Mouse (Mus musculus) right cerebral cortex, postnatal 36 days (tissue): ENCODE results near the gene Snx5.

Experiments used
- DNase-seq, 2 experiments: peaks; one replicate each; pipeline ENCODE4 v3.0.0; 2022; ENCODE audit warnings: low spot score in 2 of 2, mixed read lengths in 1 of 2

Gene Snx5

DNA sequence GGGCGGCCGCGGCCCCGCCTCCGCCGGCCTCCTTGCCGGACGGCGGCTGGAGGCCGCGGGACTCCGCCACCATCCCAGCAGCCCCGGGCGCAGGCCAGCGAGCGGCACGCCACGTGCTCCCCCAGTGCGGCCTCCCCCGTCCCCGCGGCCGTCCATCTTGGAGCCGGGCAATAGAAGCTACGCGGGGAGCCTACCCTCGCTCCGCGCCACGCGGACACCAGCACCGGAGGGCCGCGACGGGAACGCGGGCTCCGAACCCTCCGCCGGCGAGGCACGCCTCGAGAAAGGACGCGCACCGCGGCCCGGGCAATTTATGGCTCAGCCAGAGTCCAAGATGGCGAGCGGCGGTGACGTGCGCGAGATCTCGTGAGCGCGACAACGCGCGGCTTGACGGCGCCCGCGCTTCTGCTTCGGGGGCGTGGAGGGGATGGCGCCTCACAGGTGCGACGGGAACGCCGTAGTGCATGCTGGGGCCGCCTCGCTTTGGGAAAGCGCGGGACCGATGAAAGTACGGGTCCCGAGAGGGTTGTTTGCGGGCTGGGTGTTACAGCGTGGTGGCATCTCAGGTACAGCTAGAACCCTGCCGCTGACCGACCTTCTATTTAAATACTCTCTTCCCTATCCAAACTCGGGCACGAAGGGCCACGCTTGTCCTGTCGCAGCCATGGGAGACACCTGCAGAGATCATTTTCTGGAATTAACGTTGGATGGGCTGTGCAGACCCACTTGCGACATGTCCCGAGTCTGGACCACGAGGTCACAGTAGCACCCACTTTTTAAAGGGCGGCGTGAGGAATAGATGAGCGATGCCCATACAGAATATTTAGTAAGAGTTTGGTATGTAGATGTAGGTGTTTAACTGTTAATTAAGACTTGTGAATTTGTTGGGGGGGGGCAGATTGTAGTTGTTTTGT, at the start of gene Snx5, which contains the start of gene Mgme1:
Gene Snx5 (minus strand): TSS at position 400 of the 914 bp plus-strand sequence.
Gene Mgme1 (plus strand): TSS at position 157 of the 914 bp plus-strand sequence.
- DNase-seq, result peak; percentile 92 to 94

DNA sequence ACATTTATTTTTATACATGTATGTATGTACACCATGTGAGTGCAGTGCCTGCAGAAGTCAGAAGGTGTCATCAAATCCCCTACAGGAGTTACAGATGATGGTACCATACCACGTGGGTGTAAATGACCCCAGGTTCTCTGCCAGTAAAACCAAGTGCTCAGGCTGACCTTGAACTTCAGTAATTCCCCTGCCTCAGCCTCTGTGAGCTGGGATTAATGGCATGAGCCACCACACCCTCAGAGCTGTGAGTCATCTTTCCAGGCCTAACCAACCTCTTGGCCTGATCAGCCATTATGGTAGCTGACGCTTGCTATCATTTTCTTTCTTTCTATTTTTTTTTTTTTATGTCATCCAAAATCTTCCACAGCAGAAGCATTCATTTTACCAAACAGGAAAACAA, 40.7 kb upstream of the Snx5 start:
- DNase-seq, result no peak

DNA sequence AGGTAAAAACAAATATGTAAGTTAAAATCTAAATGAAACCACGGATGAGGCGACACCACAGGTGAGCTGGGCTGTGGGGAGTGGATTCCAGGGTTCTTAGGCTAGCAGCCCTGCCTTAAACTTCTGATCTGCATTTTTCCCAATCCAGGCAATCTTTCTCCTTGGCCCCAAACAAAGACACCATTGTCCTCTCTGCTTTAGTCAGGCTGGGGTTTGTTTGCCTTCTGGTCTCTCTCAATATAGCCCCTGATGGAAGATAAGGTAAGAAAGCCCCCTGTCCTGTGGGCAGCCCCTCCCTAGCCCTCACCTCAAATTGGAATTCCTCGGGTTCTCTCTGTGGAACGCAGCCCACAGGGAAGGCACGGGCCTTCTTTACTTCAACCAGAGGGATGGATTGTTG, 39.6 kb upstream of the Snx5 start:
- DNase-seq, result no peak

DNA sequence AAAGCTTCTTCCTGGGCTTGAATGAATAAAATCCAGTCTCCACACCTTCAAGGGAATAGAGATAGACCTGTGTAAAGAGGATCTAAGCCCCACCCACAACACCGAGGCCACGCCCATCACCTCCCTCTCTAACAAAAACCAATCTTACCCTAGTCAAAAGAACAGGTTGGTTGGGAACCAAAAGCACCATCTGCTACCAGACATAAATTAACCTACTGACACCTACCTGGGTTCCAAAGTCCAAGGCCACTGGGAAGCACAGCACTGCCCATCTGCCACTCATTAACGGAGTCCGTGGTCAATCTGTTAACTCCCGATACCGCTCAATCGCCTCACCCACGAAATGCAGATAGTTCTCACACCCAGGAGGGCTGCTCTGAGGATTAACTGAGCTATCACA, 37.9 kb upstream of the Snx5 start:
- DNase-seq, result no peak

DNA sequence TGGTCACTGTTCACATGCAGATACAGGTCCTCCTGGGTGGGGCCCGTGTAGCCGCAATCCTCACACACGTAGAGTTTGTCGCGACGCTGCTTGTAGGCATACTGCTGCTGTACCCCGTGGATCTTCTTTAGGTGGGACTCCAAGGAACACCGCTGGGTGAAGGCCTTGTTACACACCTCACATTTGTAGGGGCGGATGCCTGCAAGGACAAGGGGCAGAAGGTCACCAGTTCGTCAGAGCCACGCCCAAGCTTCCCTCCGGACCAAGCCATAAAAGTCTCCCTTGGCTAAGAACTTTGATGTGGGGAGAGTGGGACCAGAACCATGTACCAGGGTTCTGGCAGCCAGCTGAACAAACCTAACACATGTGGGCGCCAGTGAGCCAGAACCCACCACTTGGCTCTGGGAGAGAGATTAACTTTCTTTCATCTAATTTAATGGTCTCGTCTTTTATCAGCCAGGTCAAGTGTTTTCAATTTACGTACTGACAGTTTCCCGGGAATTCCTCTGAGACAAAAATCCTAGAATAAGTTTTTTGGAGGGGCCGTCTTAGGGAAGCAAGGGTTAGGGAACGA, 35.1 kb upstream of the Snx5 start:
- no peak for DNase-seq

DNA sequence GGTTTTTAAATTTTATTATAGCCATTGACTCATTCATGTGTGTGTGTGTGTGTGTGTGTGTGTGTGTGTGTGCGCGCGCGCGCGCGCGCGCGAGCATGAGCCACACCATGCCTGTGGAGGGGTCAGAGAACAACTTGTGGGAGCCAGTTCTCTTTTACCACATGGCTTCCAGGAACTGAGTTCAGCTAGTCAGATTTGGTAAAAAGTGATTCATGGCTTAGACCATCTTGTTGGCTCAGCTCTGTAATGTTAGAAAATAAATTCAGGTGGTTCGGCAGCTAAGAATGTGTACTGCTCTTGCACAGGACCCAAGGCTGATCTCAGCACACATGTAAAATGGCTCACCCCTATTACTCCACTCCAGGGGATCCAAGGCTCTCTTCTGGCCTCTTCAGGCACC, 30.4 kb upstream of the Snx5 start:
- no peak for DNase-seq

DNA sequence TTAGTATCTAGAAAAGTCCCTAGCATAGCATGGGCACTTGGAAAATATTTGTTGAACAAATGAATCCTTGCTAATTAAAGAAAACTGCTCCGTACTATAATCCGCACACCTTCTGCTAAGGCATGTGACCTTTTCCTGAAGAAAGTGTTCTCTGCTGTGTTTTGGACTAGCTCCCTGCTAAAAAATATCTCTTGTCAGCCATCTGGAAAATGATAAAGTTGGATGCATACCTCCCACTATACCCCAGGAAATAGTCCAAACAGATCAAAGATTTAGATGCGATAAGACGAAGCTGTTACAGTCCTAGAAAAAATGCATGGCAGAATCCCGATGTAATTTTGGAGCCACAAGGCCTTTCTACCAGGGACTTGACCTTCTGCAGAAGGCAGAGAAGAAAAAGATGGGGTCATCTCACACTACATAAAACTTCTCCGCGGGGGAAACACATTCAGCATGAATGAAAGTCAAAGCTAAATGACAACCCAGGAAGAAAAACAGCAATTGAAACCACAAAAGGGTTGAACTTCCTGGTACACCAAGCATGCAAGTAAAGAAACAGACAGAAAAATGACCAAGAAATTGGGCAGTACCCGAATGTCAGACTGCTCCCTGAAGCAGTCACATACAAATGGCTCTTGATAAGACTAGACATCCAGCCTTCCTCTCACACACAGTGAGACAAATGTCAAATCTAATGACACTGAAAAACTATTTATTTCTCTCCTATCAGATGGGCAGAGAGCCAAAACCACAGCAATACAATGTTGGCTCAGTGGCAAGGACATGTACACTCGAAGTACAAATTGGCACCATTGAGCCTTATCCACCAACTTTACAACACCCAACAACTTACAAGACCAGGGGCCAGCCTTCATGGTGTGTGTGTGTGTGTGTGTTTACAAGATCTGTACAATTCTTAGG, 29.3 kb upstream of the Snx5 start:
- DNase-seq, result no peak

DNA sequence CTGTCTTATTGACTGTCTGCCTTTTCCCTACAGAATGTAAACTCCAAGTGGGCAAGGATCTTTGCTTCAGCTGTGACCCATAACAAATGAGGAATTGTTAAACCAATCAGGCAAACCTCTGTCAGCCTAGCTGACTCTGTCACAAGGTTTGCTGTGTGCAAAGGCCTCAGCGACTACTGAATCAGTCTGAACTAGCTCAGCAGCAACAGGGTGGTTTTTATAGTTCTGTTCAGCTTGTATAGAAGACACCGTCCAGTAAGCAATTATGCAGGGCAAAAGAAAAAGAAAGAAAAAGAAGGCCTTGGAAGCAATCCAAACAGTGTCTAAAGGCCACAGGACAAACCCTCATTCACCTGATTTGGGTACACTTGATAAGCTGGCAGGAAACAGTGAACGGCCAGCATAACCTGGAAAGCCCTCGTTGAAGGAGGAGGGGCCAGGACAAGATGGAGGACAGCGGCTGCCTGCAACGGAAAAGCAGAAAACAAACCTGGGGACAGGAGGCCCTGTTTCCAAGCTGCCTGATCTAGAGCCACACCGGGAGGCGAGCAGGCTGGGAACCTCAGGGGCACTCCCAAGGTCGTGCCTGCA, 24.5 kb upstream of the Snx5 start:
- no peak for DNase-seq

DNA sequence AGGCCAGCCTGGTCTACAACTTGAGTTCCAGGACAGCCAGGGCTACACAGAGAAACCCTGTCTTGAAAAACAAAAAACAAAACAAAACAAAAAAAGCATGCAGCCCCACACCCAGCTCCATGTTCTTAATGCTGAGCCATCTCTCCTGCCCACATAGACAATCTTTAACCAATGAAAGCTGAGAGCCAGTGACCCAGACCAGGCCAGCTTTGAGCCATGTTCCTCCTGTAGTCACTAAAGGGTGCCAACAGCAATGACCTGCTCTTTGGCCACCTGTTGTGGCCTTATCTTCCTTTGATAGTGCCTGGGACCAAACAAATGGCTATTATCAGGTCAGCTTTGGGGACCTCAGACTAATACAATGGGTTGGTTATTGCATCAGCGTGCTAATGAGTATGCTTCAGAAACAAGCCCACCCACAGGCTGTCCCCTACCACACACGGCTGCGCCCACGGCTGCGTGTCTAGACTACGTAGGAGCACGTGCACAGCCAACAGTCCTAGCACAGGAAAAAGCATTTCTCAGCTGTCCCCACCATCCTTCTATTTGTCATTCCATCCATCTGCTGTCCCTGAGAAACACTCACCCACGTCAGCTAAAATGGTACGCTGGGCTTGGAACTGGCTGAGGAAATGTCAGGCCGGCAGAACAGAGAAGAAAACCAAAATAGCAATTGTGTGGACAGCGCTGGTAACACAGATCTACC, 21.0 kb upstream of the Snx5 start:
- peak; percentile 80 to 90 for DNase-seq

DNA sequence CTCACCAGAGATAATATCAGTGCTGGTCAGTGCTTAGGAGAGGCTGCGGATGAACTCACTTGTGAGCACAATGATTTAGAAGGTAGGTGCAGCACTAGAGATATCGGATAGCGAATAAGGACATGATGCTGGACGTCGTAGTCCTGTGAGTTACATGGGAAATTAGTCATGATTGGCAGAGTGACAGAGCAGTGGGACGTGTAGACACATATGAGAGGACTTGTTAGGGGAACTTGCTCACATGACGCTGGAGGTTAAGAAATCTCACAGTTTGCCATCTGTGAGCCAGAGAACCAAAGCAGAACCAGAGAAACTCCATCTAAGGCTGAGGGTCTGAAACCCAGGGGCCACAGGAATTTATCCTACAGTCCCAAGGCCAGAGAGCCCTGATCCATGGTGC, 19.6 kb upstream of the Snx5 start:
- no peak for DNase-seq

DNA sequence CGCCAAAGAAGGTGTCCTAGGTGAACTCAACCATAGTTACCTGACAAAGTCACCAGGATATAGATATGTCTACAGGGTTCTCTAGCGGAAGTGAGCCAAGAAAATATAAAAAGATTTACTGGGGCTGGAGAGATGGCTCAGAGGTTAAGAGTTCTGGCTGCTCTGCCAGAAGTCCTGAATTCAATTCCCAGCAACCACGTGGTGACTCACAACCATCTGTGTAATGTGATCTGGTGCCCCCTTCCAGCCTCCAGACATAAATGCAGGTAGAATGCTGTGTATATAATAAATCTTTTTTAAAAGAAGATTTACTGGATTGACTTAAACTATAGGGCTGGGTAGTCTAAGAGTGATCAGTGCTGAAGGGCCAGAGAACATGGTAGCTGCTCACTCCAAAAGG, 10.7 kb upstream of the Snx5 start:
- no peak for DNase-seq

DNA sequence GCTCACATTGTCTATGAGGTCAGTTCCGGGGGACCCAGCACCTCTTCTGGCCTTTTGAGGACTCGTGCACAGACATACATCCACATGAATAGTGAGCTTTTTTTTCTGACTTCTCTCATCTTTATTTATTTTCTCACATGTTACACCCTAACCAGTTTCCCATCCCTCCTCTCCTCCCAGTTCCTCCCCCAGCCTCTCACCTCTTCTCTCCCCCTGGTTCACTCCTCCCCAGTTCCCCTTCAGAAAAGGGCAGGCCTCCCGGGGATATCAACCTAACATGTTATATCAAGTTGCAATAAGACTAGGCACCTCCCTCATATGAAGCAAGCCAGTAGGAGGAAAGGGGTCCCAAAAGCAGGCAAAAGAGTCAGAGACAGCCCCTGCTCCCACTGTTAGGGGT, 9.9 kb upstream of the Snx5 start:
- no peak for DNase-seq

DNA sequence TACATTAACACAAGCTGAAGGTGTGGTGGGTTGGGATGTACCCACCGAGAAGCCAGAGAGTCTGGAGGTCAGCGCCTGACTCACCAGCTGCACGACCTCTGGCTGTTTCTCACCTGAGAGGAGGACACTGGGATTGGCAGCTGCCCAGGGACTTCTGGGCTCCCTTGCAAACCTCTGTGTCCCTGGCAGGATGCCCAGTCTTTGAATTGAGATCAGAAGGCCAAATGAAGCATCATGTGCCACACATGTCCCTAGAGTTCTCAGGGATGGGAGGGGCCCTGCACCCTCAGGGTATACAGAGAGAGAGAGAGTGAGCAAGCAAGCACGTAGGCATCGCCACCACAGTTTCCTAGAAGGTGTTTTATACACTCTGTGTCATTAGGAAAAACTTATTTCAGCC, 9.0 kb upstream of the Snx5 start:
- DNase-seq, result no peak

DNA sequence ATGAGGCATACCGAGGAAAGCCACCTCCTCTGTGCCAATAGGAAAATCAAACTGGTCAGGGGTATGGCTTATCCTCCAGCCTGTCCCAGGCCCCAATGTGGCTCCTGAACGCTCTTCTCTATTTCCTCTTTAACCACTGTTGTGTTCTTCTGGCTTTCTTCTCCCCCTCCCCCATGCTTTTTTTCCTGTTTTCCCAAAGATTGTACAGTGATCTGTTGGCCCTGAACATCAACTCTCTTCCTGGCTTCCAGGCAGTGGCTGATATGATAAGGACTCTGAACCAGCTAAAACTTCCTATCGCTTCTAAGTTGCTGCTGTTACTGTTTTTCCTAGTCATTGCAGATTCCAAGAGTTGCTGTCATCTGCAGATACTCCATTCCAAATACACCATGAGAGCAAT, 6.2 kb upstream of the Snx5 start:
- no peak for DNase-seq

DNA sequence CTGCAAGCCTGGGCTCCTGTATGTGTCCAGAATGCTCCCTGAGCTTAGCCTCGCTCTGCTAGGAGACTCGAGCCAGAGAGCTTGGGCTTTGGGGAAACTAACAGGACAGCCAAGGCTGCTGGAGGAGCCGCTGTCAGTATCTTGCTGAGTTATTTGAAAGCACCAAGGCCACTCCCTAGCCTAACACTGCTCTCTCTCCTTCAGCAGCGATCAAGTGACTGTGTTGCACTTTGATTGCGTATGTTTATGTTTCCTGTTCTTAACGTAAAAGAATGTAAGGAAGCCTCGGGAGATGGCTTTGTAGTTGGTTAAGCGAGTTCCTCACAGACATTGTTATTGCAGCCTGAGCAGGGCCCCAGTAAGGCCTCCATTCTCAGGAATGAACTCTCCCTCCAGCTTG, 4.0 kb upstream of the Snx5 start:
- DNase-seq, result no peak

DNA sequence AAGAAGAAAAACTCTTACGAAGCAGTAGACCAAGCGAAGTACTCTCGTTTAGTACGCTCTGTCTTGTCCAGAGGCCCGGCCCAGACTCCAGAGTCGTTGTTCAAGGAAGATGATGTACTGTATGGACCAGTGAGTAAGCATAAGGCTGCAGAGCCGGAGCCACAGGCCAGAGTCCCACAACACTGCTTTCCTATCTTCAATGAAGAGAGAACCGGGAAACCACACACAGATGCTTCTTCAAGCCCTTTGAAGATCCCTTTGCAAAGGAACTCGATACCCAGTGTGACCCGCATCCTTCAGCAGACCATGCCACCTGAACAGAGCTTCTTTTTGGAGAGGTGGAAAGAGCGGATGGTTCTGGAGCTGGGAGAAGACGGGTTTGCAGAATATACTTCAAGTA, 1.4 kb upstream of the Snx5 start:
- DNase-seq, result no peak

DNA sequence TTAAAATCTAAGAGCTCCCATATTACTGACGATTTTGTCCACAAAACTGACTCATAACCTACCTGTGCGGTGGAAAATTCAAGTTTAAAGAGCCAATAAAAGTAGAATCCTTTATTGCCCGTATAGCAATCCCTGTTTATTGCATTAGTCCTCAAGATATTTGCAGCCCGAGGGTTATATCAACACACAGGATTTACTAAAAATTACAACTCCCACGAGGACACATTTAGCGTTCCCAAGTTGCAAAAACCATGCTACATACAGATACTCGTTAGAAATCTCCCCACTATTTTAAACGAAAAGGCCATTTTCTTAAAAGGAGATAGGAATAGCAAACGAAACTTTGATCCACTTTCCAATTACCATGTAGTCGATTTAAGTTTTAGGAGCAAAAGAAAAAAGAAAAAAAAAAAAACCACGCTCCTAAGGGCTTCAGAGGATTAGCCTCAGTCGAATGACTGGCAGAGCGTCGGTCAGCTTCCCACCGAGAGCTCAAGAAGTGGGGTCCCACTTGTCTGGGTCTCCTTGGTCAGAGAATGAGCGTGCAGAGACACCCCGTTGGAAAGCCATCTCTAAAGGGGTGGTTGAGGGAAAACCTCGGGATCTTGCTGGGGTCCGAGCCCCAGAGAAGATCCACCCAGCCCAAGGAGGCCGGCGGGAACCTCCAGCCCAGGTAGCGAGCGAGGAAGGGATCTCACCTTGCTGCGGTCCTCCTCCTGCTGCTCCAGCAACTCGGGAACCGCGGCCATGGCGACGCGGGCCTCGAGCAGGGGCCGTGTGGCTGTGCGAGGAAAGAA, 829 bp downstream of the Snx5 start:
- DNase-seq, result no peak

DNA sequence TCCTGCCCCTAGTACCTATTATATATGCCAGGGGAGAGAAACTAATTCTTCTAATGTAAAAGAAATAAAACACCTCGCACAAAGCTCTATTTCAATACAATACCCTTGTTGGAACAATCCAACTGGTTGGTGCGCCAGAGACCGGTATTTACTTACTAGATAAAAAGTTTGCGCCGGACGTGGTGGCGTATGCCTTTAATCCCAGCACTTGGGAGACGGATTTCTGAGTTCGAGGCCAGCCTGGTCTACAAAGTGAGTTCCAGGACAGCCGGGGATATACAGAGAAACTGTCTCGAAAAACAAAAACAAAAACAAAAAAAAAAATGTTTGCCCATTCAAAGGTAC, 1.4 kb downstream of the Snx5 start:
- DNase-seq, result no peak

DNA sequence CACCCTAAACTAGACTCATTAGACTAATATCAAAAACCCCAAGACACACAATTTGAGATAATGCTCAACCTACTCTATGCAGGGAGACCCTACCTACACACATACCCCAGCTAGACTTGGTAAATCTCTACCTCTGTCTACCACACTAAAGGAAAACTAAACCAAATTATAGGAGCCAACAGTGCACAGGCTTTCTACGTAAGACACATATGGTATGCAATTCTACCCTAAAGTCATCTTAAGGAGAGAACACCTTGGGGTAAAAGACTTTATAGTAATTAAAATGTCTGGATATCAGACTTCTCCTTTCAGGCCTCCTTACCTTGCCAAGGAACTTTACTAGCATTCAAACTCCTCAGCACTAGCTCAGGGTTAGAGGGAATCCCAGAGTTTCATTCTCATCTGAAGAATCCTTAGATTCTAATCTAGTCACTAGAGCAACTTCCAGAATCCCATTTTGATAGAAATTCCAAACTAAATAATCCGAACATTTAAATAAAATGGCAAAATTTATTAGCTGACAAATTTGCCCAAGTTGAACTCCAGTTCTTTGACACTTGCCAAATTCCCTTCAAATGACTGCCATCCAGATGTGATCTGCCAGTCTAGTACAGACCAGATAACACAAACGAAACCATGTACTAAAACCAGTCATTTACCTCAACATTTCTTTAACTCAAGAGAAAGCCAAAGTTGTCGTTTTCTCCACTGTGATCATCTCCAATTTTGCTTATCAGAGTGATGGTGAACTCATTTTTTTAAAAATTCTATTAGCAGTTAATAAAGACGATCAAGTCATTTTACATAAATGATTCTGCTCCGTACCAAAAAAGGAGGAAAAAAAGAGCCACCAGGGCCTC, 2.0 kb downstream of the Snx5 start:
- no peak for DNase-seq

DNA sequence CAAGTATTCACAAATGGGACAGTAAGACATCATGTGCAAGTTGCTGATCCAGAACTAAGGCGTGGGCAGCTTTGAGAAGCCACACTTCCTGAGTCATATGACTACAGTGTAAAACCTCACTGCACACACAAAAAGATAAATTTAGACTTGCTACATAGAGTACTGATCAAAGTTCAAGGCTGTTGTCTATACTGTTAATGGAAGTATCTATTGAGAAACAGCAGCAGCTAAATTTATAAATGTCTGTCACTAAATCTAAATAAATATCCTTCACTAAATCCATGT, 3.0 kb downstream of the Snx5 start:
- peak in 1 of 2 experiments; percentile 42 for DNase-seq
